Mouse (Mus musculus) liver, adult 2 months (tissue): ENCODE measurements around the gene Sirt1. TPM values are rescaled to one million over a fixed set of nuclear protein-coding genes. Genes with fewer than 3 reads are reported as not detected.

Source experiments
- DNase-seq: peaks from one replicate; pipeline ENCODE4 v3.0.0-alpha.2; 2011; ENCODE audit warnings: low read depth, low spot score; ENCODE audit errors: extremely low read depth
- H3K27ac ChIP-seq: fragments of 200-500 bp; replicated peaks from 2 replicates; pipeline ENCODE4 v1.5.1; 2012; ENCODE audit warnings: low read depth, mild to moderate bottlenecking, control low read depth, inconsistent platforms, low read length; ENCODE audit not compliant: insufficient read depth
- H3K27me3 ChIP-seq: fragments of 200-500 bp; 2 replicates; pipeline ENCODE4 v1.6.1; 2012; ENCODE audit warnings: mild to moderate bottlenecking, moderate library complexity, low read length, inconsistent platforms; ENCODE audit not compliant: control insufficient read depth, insufficient read depth
- H3K36me3 ChIP-seq: fragments of 200-500 bp; 2 replicates; pipeline ENCODE4 v1.6.1; 2012; ENCODE audit warnings: low read length, inconsistent platforms; ENCODE audit not compliant: control insufficient read depth, insufficient read depth
- H3K4me1 ChIP-seq: fragments of 200-500 bp; 2 replicates; pipeline ENCODE4 v1.6.1; 2011; ENCODE audit warnings: low read length; ENCODE audit not compliant: control insufficient read depth, insufficient read depth
- H3K4me3 ChIP-seq: fragments of 200-500 bp; 2 replicates; pipeline ENCODE4 v1.5.1; 2011; ENCODE audit warnings: low read depth, mild to moderate bottlenecking, control low read depth, low read length, moderate library complexity; ENCODE audit not compliant: insufficient read depth
- H3K79me2 ChIP-seq: fragments of 200-500 bp; 2 replicates; pipeline ENCODE4 v1.6.1; 2012; ENCODE audit warnings: inconsistent platforms, mild to moderate bottlenecking, low read length, moderate library complexity; ENCODE audit not compliant: control insufficient read depth, insufficient read depth
- H3K9ac ChIP-seq: fragments of 200-500 bp; 2 replicates; pipeline ENCODE4 v1.6.1; 2012; ENCODE audit warnings: low read depth, mild to moderate bottlenecking, control low read depth, inconsistent platforms, low read length
- CTCF ChIP-seq: fragments of 200-500 bp; IDR thresholded peaks from 2 replicates; pipeline ENCODE4 v1.5.1; 2011; ENCODE audit warnings: low read depth, low read length, control low read depth
- POLR2A ChIP-seq: fragments of 200-500 bp; IDR thresholded peaks from 2 replicates; pipeline ENCODE4 v1.6.1; 2011; ENCODE audit warnings: low read length, control low read depth; ENCODE audit not compliant: insufficient read depth; ENCODE audit errors: extremely low read depth
- WGBS: fragments of 180-500 bp; shearing (Covaris S2); methylation state at CpG from one replicate; pipeline ENCODE4 v1.1.7; 2018; 5-methylcytosine and 5-hydroxymethylcytosine counted together
- polyA plus RNA-seq: library from polyadenylated mRNA; depleted of rRNA; stranded (reverse); fragments of >200 nt; gene quantifications from 2 replicates; pipeline ENCODE4 v1.2.3, GENCODE M21; 2012
- total RNA-seq: library from RNA; depleted of rRNA; stranded (reverse); fragments of >200 nt; gene quantifications from 2 replicates; pipeline ENCODE4 v1.2.3, GENCODE M21; 2014

Sirt1 gene
- total and polyA plus RNA-seq, 2 experiments = 1.5 to 9.6 TPM

GRCm38 (mm10) chr10:63344751-63345150, 36.8 kb downstream of the Sirt1 start:
- WGBS = 95% methylated on average over 3 of the region's 3 CpGs
- Histone ChIP-seq H3K36me3 (no peaks in the 10 kb centered on the region), H3K79me2 (no peaks in the 10 kb centered on the region), H3K27ac (no peak overlapping the region), H3K4me1 (no peaks in the 10 kb centered on the region), H3K9ac (no peak overlapping the region), H3K27me3 (no peaks in the 10 kb centered on the region), H3K4me3 (no peak overlapping the region)
- no peak for DNase-seq
- TF ChIP-seq CTCF (no peak), POLR2A (no peak)

GRCm38 (mm10) chr10:63341351-63341750, 40.2 kb downstream of the Sirt1 start:
- no peak overlapping the region for H3K27ac ChIP-seq
- peaks cover 8% of the 10 kb centered on the region; the same call in 1 of the 2 replicates for H3K4me1 ChIP-seq
- DNase-seq = no peak
- H3K79me2 ChIP-seq = peaks cover 9% of the 10 kb centered on the region; the same call in 1 of the 2 replicates
- no peak overlapping the region for H3K9ac ChIP-seq
- no peak for TF ChIP-seq CTCF
- no peak for TF ChIP-seq POLR2A
- H3K4me3 ChIP-seq = no peak overlapping the region
- 85% methylated on average over 2 of the region's 2 CpGs for WGBS
- H3K36me3 ChIP-seq = peaks cover 1% of the 10 kb centered on the region; the same call in 1 of the 2 replicates
- H3K27me3 ChIP-seq = no peaks in the 10 kb centered on the region

- Histone ChIP-seq H3K4me3 (peak overlapping the region; percentile 83), H3K79me2 (peaks cover 10% of the 10 kb centered on the region; the same call in 1 of the 2 replicates), H3K4me1 (peaks cover 8% of the 10 kb centered on the region; the same call in 1 of the 2 replicates), H3K27me3 (no peaks in the 10 kb centered on the region), H3K36me3 (peaks cover 9% of the 10 kb centered on the region), H3K27ac (peak overlapping the region; percentile 80), H3K9ac (peak overlapping the region; percentile 99)
- 4% methylated on average over 53 of the region's 74 CpGs for WGBS
- TF ChIP-seq POLR2A (peak; percentile 99), CTCF (no peak)
- peak; percentile 66 for DNase-seq
These were observed 42.4 kb downstream of the Sirt1 start for GRCm38 (mm10) chr10:63338914-63339643.

- WGBS = 9% methylated on average over 108 of the region's 113 CpGs
- H3K27me3 ChIP-seq = no peaks in the 10 kb centered on the region
- H3K4me1 ChIP-seq = peaks cover 8% of the 10 kb centered on the region; the same call in 1 of the 2 replicates
- H3K79me2 ChIP-seq = peaks cover 12% of the 10 kb centered on the region; the same call in 1 of the 2 replicates
- peaks cover 17% of the 10 kb centered on the region for H3K36me3 ChIP-seq
- peak overlapping the region; percentile 99 for H3K9ac ChIP-seq
- peak overlapping the region; percentile 80 for H3K27ac ChIP-seq
- DNase-seq = peak; percentile 41
- no peak for TF ChIP-seq CTCF
- TF ChIP-seq POLR2A = no peak
- H3K4me3 ChIP-seq = peak overlapping the region; percentile 73
These were observed 43.3 kb downstream of the Sirt1 start for GRCm38 (mm10) chr10:63337951-63338836.

- DNase-seq = peak; percentile 22
These were observed 44.2 kb downstream of the Sirt1 start for GRCm38 (mm10) chr10:63337326-63337725.

More at GRCm38 (mm10) chr10:63337326-63337725, 44.2 kb downstream of the Sirt1 start:
- H3K27ac ChIP-seq = no peak overlapping the region
- peaks cover 13% of the 10 kb centered on the region; the same call in 1 of the 2 replicates for H3K79me2 ChIP-seq
- H3K9ac ChIP-seq = 0 out of 2 replicates have a peak overlapping the region, but pooled peaks have one; percentile 15
- H3K4me1 ChIP-seq = peaks cover 8% of the 10 kb centered on the region; the same call in 1 of the 2 replicates
- 31% methylated on average over 5 of the region's 5 CpGs for WGBS
- H3K4me3 ChIP-seq = peak overlapping the region; percentile 73; the same call in 1 of the 2 replicates
- no peaks in the 10 kb centered on the region for H3K27me3 ChIP-seq
- H3K36me3 ChIP-seq = peaks cover 25% of the 10 kb centered on the region
- TF ChIP-seq POLR2A = no peak
- TF ChIP-seq CTCF = no peak
